Mouse (Mus musculus): ENCODE measurements around the gene Gpr84.

DNA sequence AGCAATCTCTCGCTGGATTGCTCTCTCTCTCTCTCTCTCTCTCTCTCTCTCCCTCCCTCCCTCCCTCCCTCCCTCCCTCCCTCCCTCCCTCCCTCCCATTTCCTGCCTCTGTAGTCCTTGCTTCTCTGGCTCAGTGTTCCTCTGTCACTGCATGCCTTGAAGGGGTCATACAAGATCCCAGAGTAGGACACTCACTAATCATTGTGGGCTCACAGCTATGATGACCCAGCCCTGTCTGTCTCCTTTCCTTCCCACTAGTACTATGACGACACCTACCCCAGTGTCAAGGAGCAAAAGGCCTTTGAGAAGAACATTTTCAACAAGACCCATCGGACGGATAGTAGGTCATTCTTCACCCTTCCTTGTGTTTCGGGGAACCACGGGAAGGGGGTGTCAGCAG, 20.0 kb downstream of the Gpr84 start:
- TF ChIP-seq CTCF (IDR thresholded peaks at IDR 0.05; ENCODE audit: insufficient read depth, low read length) (no peak), POLR2A (IDR thresholded peaks at IDR 0.05; ENCODE audit: borderline replicate concordance, extremely low read depth, low read depth, low read length) (no peak)
